Mouse (Mus musculus): Measurements from ENCODE around the gene E2f6. TPM values are rescaled to one million over a fixed set of nuclear protein-coding genes. Genes with fewer than 3 reads are reported as not detected.

Gene E2f6
- total and polyA plus RNA-seq, 3 experiments = 35.4 to 67.0 TPM; not detected in 1

DNA sequence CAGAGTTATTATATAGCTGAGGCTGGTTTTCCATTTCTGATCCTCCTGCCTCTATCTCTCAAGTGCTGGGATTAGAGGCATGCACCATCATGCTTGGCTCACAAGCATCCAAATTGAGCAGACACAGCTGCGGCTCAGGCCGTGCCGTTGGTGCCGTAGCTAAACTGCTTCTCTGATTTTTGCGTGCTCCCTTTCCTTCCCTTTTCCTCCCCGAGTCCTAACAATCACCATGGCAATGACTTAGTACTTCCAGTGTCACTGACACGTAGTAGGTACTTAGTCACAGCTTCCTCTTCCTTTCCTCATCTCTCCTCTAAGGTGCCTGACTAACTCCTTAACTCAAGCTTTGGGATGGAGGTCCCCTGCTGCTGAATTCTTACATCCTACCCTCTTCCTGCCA, 64.9 kb downstream of the E2f6 start:
- H3K36me3 ChIP-seq (ENCODE audit: control insufficient read depth in 1 of 2, insufficient read depth in 2 of 2, low read length in 2 of 2) = no peaks in the 10 kb centered on the region
- TF ChIP-seq GATA1 (IDR thresholded peaks at IDR 0.05; ENCODE audit: low read depth, low read length) = no peak
- TF ChIP-seq RAD21 (IDR thresholded peaks at IDR 0.05; ENCODE audit: low read depth, low read length) = no peak
- no peak for TF ChIP-seq HCFC1 (IDR thresholded peaks at IDR 0.05; ENCODE audit: low read depth, low read length)
- no peak for TF ChIP-seq RCOR1 (IDR thresholded peaks at IDR 0.05; ENCODE audit: low read depth, low read length)
- no peak for TF ChIP-seq USF2 (IDR thresholded peaks at IDR 0.05; ENCODE audit: borderline replicate concordance in 1 of 2, insufficient read depth in 1 of 2, low read depth in 1 of 2, low read length in 2 of 2)
- no peak for TF ChIP-seq MAZ (IDR thresholded peaks at IDR 0.05; ENCODE audit: low read depth, low read length)
- TF ChIP-seq POLR2A (IDR thresholded peaks at IDR 0.05; ENCODE audit: control insufficient read depth in 1 of 2, insufficient read depth in 1 of 2, low read depth in 1 of 2, low read length in 2 of 2, poor library complexity in 1 of 2) = no peak
- no peak for TF ChIP-seq MYB (IDR thresholded peaks at IDR 0.05; ENCODE audit: low read depth, low read length)
- TF ChIP-seq NRF1 (IDR thresholded peaks at IDR 0.05; ENCODE audit: insufficient read depth, low read depth, low read length, poor library complexity, severe bottlenecking) = no peak
- TF ChIP-seq ZKSCAN1 (IDR thresholded peaks at IDR 0.05; ENCODE audit: low read depth, low read length) = no peak
- no peak for TF ChIP-seq ZNF384 (IDR thresholded peaks at IDR 0.05; ENCODE audit: low read depth, low read length)
- TF ChIP-seq SMC3 (IDR thresholded peaks at IDR 0.05; ENCODE audit: low read depth, low read length) = no peak
- TF ChIP-seq E2F4 (IDR thresholded peaks at IDR 0.05; ENCODE audit: borderline replicate concordance, low read depth, low read length) = no peak
- TF ChIP-seq TAL1 (IDR thresholded peaks at IDR 0.05; ENCODE audit: low read length) = no peak
- TF ChIP-seq MEF2A (IDR thresholded peaks at IDR 0.05; ENCODE audit: extremely low read depth, insufficient replicate concordance, low read depth, low read length, poor library complexity, severe bottlenecking) = no peak
- no peak for TF ChIP-seq ZC3H11A (IDR thresholded peaks at IDR 0.05; ENCODE audit: low read depth, low read length)
- no peaks in the 10 kb centered on the region for H3K79me2 ChIP-seq (ENCODE audit: control insufficient read depth, insufficient read depth, low read length, poor library complexity)
- H3K9me3 ChIP-seq (replicated peaks; ENCODE audit: insufficient read depth, low read length) = no peaks in the 10 kb centered on the region
- no peak overlapping the region for H3K27ac ChIP-seq (ENCODE audit: control insufficient read depth, low read depth, low read length)
- H3K4me1 ChIP-seq (ENCODE audit: control insufficient read depth in 1 of 2, insufficient read depth in 2 of 2, low read length in 2 of 2) = no peaks in the 10 kb centered on the region
- no peak for DNase-seq (ENCODE audit: low read depth, low spot score)
- H3K9ac ChIP-seq (ENCODE audit: control insufficient read depth, low read depth, low read length, poor library complexity, severe bottlenecking) = no peak overlapping the region
- no peak overlapping the region for H3K4me3 ChIP-seq (ENCODE audit: control insufficient read depth in 1 of 2, insufficient read depth in 1 of 2, low read depth in 2 of 2, low read length in 2 of 2)
- H3K27me3 ChIP-seq (ENCODE audit: control insufficient read depth in 1 of 2, insufficient read depth in 2 of 2, low read length in 2 of 2) = peaks cover 0 to 1% of the 10 kb centered on the region in 2 experiments; a peak in 1 of 4 replicates

DNA sequence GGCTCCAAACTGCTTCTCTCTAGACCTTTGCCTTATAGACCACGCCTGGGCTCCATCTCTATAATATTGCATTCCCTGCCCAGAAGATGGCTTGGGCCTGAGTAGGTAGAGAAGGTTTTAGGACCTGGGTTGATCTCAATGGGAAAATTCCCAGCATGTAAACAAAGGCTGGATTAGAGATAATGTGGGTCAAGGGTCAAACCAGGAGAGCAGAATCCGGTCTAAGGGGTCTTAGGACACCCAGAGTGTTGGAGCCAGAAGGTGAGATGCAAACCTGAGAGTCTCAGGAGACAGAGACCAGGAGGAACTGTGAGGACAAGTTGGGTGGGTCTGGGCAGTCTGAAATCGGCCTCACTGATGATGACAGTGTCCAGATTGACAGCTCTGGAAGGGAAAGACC, 65.9 kb downstream of the E2f6 start:
- DNase-seq (ENCODE audit: low read depth, low spot score) = no peak
- Histone ChIP-seq H3K36me3 (ENCODE audit: control insufficient read depth in 1 of 2, insufficient read depth in 2 of 2, low read length in 2 of 2) (no peaks in the 10 kb centered on the region), H3K9me3 (replicated peaks; ENCODE audit: insufficient read depth, low read length) (no peaks in the 10 kb centered on the region), H3K9ac (ENCODE audit: control insufficient read depth, low read depth, low read length, poor library complexity, severe bottlenecking) (no peak overlapping the region), H3K4me1 (ENCODE audit: control insufficient read depth in 1 of 2, insufficient read depth in 2 of 2, low read length in 2 of 2) (no peaks in the 10 kb centered on the region), H3K79me2 (ENCODE audit: control insufficient read depth, insufficient read depth, low read length, poor library complexity) (no peaks in the 10 kb centered on the region), H3K27me3 (ENCODE audit: control insufficient read depth in 1 of 2, insufficient read depth in 2 of 2, low read length in 2 of 2) (peaks cover 0 to 1% of the 10 kb centered on the region in 2 experiments; a peak in 2 of 4 replicates), H3K27ac (ENCODE audit: control insufficient read depth, low read depth, low read length) (no peak overlapping the region), H3K4me3 (ENCODE audit: control insufficient read depth in 1 of 2, insufficient read depth in 1 of 2, low read depth in 2 of 2, low read length in 2 of 2) (no peak overlapping the region)
- TF ChIP-seq GABPA (IDR thresholded peaks at IDR 0.05; ENCODE audit: low read depth, low read length) (no peak), MAFK (IDR thresholded peaks at IDR 0.05; ENCODE audit: borderline replicate concordance, low read depth, low read length) (no peak), CTCF (IDR thresholded peaks at IDR 0.05 in 2 of 3, conservative IDR thresholded peaks at IDR 0.05 in 1 of 3; ENCODE audit: control insufficient read depth in 1 of 3, insufficient read depth in 1 of 3, low read depth in 2 of 3, low read length in 3 of 3, poor library complexity in 1 of 3, severe bottlenecking in 1 of 3) (no peak), TBP (IDR thresholded peaks at IDR 0.05; ENCODE audit: low read depth, low read length) (no peak), MAX (IDR thresholded peaks at IDR 0.05; ENCODE audit: low read length) (no peak), RAD21 (IDR thresholded peaks at IDR 0.05; ENCODE audit: low read depth, low read length) (no peak), MXI1 (IDR thresholded peaks at IDR 0.05; ENCODE audit: low read depth, low read length) (no peak), JUND (IDR thresholded peaks at IDR 0.05; ENCODE audit: low read depth, low read length) (no peak), MYB (IDR thresholded peaks at IDR 0.05; ENCODE audit: low read depth, low read length) (no peak)
